Mouse (Mus musculus) ES-Bruce4 (cell line): ENCODE measurements around the gene Gm20431. TPM values are rescaled to one million over a fixed set of nuclear protein-coding genes. Genes with fewer than 3 reads are reported as not detected.

Experiments
- H3K27ac ChIP-seq: 2 replicates; pipeline ENCODE4 v1.5.1; 2012; ENCODE audit warnings: low read length, inconsistent platforms; ENCODE audit not compliant: insufficient read depth
- H3K27me3 ChIP-seq: 2 replicates; pipeline ENCODE4 v1.6.1; 2012; ENCODE audit warnings: mild to moderate bottlenecking, low read length, inconsistent platforms; ENCODE audit not compliant: control insufficient read depth, poor library complexity, insufficient read depth, severe bottlenecking
- H3K36me3 ChIP-seq: 2 replicates; pipeline ENCODE4 v1.6.1; 2012; ENCODE audit warnings: inconsistent platforms, mild to moderate bottlenecking, low read length, moderate library complexity; ENCODE audit not compliant: control insufficient read depth, poor library complexity, insufficient read depth, severe bottlenecking
- H3K4me1 ChIP-seq: one replicate; pipeline ENCODE4 v1.8.1; 2011; ENCODE audit warnings: low read length; ENCODE audit not compliant: control insufficient read depth, insufficient read depth
- H3K4me3 ChIP-seq: 2 replicates; pipeline ENCODE4 v1.5.1; 2011; ENCODE audit warnings: low read depth, mild to moderate bottlenecking, low read length
- H3K9ac ChIP-seq: 2 replicates; pipeline ENCODE4 v1.6.1; 2012; ENCODE audit warnings: low read depth, mild to moderate bottlenecking, inconsistent platforms; ENCODE audit not compliant: poor library complexity, severe bottlenecking
- H3K9me3 ChIP-seq: replicated peaks from 2 replicates; pipeline ENCODE4 v1.6.1; 2012; ENCODE audit warnings: mild to moderate bottlenecking, low read length, inconsistent platforms; ENCODE audit not compliant: control insufficient read depth, poor library complexity, insufficient read depth, severe bottlenecking
- CTCF ChIP-seq: IDR thresholded peaks from one replicate; pipeline ENCODE4 v1.8.1; 2011; ENCODE audit warnings: low read depth, low read length
- EP300 ChIP-seq: IDR thresholded peaks from 2 replicates; pipeline ENCODE4 v1.6.1; 2011; ENCODE audit warnings: low read depth, low read length; ENCODE audit not compliant: insufficient read depth
- POLR2A ChIP-seq: IDR thresholded peaks from one replicate; pipeline ENCODE4 v1.8.1; 2011; ENCODE audit warnings: low read length; ENCODE audit not compliant: insufficient read depth
- polyA plus RNA-seq: library from polyadenylated mRNA; stranded (reverse); fragments of >200 nt; gene quantifications from 2 replicates; pipeline ENCODE4 v1.2.4, GENCODE M21; 2011; ENCODE audit warnings: low read depth; ENCODE audit not compliant: missing spikeins, insufficient read depth, insufficient read length

Gm20431 gene
- polyA plus RNA-seq, 1 experiment = 7.0 TPM

GRCm38 (mm10) chr2:167564551-167565311 lies 96.6 kb downstream of the Gm20431 start:
- Histone ChIP-seq H3K27me3 (no peaks in the 10 kb centered on the region), H3K36me3 (no peaks in the 10 kb centered on the region), H3K27ac (no peak overlapping the region), H3K9ac (no peak overlapping the region), H3K4me3 (no peak overlapping the region), H3K4me1 (no peaks in the 10 kb centered on the region), H3K9me3 (no peaks in the 10 kb centered on the region)
- TF ChIP-seq POLR2A = no peak
- TF ChIP-seq EP300 = no peak
- no peak for TF ChIP-seq CTCF

GRCm38 (mm10) chr2:167563703-167564102 lies 97.6 kb downstream of the Gm20431 start:
- Histone ChIP-seq H3K4me1 (no peaks in the 10 kb centered on the region), H3K9ac (peak overlapping the region; percentile 57; the same call in 1 of the 2 replicates), H3K4me3 (0 out of 2 replicates have a peak overlapping the region, but pooled peaks have one; percentile 11)

GRCm38 (mm10) chr2:167563035-167563434 lies 98.3 kb downstream of the Gm20431 start:
- no peaks in the 10 kb centered on the region for H3K36me3 ChIP-seq
- H3K27ac ChIP-seq = no peak overlapping the region
- H3K4me3 ChIP-seq = no peak overlapping the region
- no peak for TF ChIP-seq CTCF
- no peak for TF ChIP-seq EP300
- TF ChIP-seq POLR2A = no peak
- H3K9ac ChIP-seq = peak overlapping the region; percentile 57; the same call in 1 of the 2 replicates
- no peaks in the 10 kb centered on the region for H3K9me3 ChIP-seq
- H3K27me3 ChIP-seq = no peaks in the 10 kb centered on the region
- H3K4me1 ChIP-seq = no peaks in the 10 kb centered on the region

More at GRCm38 (mm10) chr2:167563703-167564102, 97.6 kb downstream of the Gm20431 start:
- TF ChIP-seq POLR2A (no peak), CTCF (no peak), EP300 (no peak)
- no peak overlapping the region for H3K27ac ChIP-seq
- no peaks in the 10 kb centered on the region for H3K27me3 ChIP-seq
- H3K9me3 ChIP-seq = no peaks in the 10 kb centered on the region
- no peaks in the 10 kb centered on the region for H3K36me3 ChIP-seq

- no peak overlapping the region for H3K4me3 ChIP-seq
- H3K9ac ChIP-seq = no peak overlapping the region
- no peaks in the 10 kb centered on the region for H3K4me1 ChIP-seq
- no peaks in the 10 kb centered on the region for H3K27me3 ChIP-seq
- H3K36me3 ChIP-seq = no peaks in the 10 kb centered on the region
- H3K27ac ChIP-seq = no peak overlapping the region
- no peak for TF ChIP-seq CTCF
- no peak for TF ChIP-seq POLR2A
- no peak for TF ChIP-seq EP300
- H3K9me3 ChIP-seq = no peaks in the 10 kb centered on the region
Measured at GRCm38 (mm10) chr2:167562101-167562500, 99.2 kb downstream of the Gm20431 start.

GRCm38 (mm10) chr2:167559413-167559812 lies 101.9 kb downstream of the Gm20431 start:
- Histone ChIP-seq H3K9me3 (no peaks in the 10 kb centered on the region), H3K27me3 (no peaks in the 10 kb centered on the region), H3K9ac (peak overlapping the region; percentile 63), H3K27ac (no peak overlapping the region), H3K4me1 (no peaks in the 10 kb centered on the region), H3K4me3 (peak overlapping the region; percentile 54), H3K36me3 (no peaks in the 10 kb centered on the region)
- no peak for TF ChIP-seq POLR2A
- no peak for TF ChIP-seq CTCF
- no peak for TF ChIP-seq EP300

Other genes with a start within 250 kb of the Gm20431 start
- 44.8 and 49.1 TPM in 2 replicates for gene Slc9a8, start 239.8 kb downstream of the Gm20431 start, polyA plus RNA-seq
- 87.5 and 97.0 TPM in 2 replicates for gene Rnf114, start 168.9 kb downstream of the Gm20431 start, polyA plus RNA-seq
- gene Spata2, start 168.6 kb downstream of the Gm20431 start, polyA plus RNA-seq = 13.6 and 18.9 TPM in 2 replicates
- gene Snai1, start 123.3 kb downstream of the Gm20431 start, polyA plus RNA-seq = 5.9 and 6.7 TPM in 2 replicates
- gene Ube2v1, start 29.4 kb downstream of the Gm20431 start, polyA plus RNA-seq = 189 and 193 TPM in 2 replicates
- gene Cebpb, start 27.4 kb upstream of the Gm20431 start, polyA plus RNA-seq = 9.2 and 10.4 TPM in 2 replicates
- gene Tmem189, start 28.3 kb upstream of the Gm20431 start, polyA plus RNA-seq = 41.9 and 45.6 TPM in 2 replicates